Mouse (Mus musculus) embryonic facial prominence, embryonic 11.5 days (tissue): ENCODE measurements around the gene Yif1b. TPM values are rescaled to one million over a fixed set of nuclear protein-coding genes. Genes with fewer than 3 reads are reported as not detected.

Experiments
- ATAC-seq: fragments of 200-750 bp; cut with Nextera tagmentation; replicated peaks from 2 replicates; pipeline ENCODE4 v1.8.0; 2017; ENCODE audit warnings: low read depth; ENCODE audit not compliant: insufficient number of reproducible peaks, low FRiP score, low TSS enrichment
- DNase-seq: peaks from one replicate; pipeline ENCODE4 v3.0.0-alpha.2; 2015; ENCODE audit warnings: low spot score
- H3K27ac ChIP-seq: fragments of 300-500 bp; sonication (generic); replicated peaks from 2 replicates; pipeline ENCODE4 v1.5.1; 2014; ENCODE audit warnings: mild to moderate bottlenecking, low read depth, low read length, control low read depth
- H3K27me3 ChIP-seq: fragments of 300-500 bp; sonication (generic); 2 replicates; pipeline ENCODE4 v1.6.1; 2014; ENCODE audit warnings: mild to moderate bottlenecking, low read length, moderate library complexity, mixed read lengths; ENCODE audit not compliant: control insufficient read depth, insufficient read depth
- H3K36me3 ChIP-seq: fragments of 300-500 bp; sonication (generic); replicated peaks from 2 replicates; pipeline ENCODE4 v1.6.1; 2014; ENCODE audit warnings: low read depth, mild to moderate bottlenecking, low read length, moderate library complexity, mixed read lengths; ENCODE audit not compliant: control insufficient read depth, insufficient read depth
- H3K4me1 ChIP-seq: fragments of 300-500 bp; sonication (generic); 2 replicates; pipeline ENCODE4 v1.6.1; 2014; ENCODE audit warnings: low read length, mixed read lengths; ENCODE audit not compliant: control insufficient read depth, insufficient read depth
- H3K4me2 ChIP-seq: fragments of 300-500 bp; sonication (generic); 2 replicates; pipeline ENCODE4 v1.6.1; 2014; ENCODE audit warnings: low read depth, mild to moderate bottlenecking, control low read depth, low read length, moderate library complexity
- H3K4me3 ChIP-seq: fragments of 300-500 bp; sonication (generic); 2 replicates; pipeline ENCODE4 v1.5.1; 2014; ENCODE audit warnings: low read depth, low read length, control low read depth
- H3K9ac ChIP-seq: fragments of 300-500 bp; sonication (generic); replicated peaks from 2 replicates; pipeline ENCODE4 v1.6.1; 2014; ENCODE audit warnings: mild to moderate bottlenecking, control low read depth, low read length
- H3K9me3 ChIP-seq: fragments of 300-500 bp; sonication (generic); replicated peaks from 2 replicates; pipeline ENCODE4 v1.6.1; 2016; ENCODE audit warnings: mild to moderate bottlenecking, low read length, inconsistent platforms, mixed read lengths; ENCODE audit not compliant: control insufficient read depth
- WGBS: fragments of 180-500 bp; shearing (Covaris S2); extraction: QIAGEN DNeasy Blood & Tissue Kit; methylation state at CpG from one replicate; pipeline ENCODE4 v1.1.7; 2014; 5-methylcytosine and 5-hydroxymethylcytosine counted together
- polyA plus RNA-seq: library from polyadenylated mRNA; unstranded; fragments of >200 nt; fragmentation: Nextera tagmentation; extraction: Ambion mirVana; gene quantifications from 2 replicates; pipeline ENCODE4 v1.2.1, GENCODE M21; 2014

The Yif1b gene
- polyA plus RNA-seq, 1 experiment from 2014 or later, result 86.1 TPM

DNA sequence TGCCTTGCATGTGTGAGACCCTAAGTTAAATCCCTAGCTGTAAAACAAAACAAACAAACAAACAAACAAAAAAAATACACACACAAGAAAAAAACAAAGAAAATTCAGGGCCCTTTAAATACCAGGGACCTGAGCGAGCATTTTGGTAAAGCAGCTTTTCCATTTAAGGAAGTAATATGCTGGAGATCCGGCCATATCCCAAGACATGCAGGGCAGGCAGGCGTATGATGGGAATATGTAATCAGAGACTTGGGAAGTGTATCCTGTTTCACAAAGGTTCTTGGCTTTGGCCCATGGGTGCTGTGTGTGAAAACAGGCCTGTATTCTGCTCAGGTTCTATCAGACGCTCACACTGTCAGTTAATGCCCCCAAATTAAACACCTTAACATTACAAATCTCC is 39.4 kb downstream of the Yif1b start:
- no peak overlapping the region for H3K4me3 ChIP-seq
- no peaks in the 10 kb centered on the region; the same call in 1 of the 2 replicates for H3K4me1 ChIP-seq
- DNase-seq (no peak), ATAC-seq (no peak)
- H3K27me3 ChIP-seq, result peaks cover 16% of the 10 kb centered on the region
- H3K27ac ChIP-seq, result no peak overlapping the region
- 78% methylated on average over 4 of the region's 4 CpGs for WGBS
- H3K36me3 ChIP-seq, result no peaks in the 10 kb centered on the region
- H3K9me3 ChIP-seq, result no peaks in the 10 kb centered on the region
- no peak overlapping the region for H3K9ac ChIP-seq
- H3K4me2 ChIP-seq, result no peak overlapping the region

DNA sequence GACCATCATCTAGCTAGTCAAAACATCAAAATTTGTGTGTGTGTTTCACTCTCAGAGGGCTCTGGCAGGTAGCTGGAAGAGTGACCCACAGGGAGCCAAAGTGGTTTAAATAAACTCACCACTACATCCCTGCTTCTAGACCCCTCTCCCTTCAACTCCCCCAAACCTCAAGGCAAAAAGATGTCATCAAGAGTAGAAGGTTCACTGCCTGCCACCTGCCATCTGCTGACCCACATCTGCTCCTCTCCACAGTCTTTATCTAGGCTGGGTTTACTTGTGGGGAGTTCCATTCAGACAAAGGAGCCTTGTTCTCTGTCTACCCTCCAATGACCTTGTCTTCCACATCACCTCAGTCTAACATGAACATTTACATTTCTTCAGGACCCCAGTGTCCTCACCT is 41.1 kb downstream of the Yif1b start:
- H3K27me3 ChIP-seq, result peaks cover 18% of the 10 kb centered on the region
- no peak overlapping the region for H3K9ac ChIP-seq
- H3K36me3 ChIP-seq, result no peaks in the 10 kb centered on the region
- H3K4me3 ChIP-seq, result no peak overlapping the region
- H3K4me2 ChIP-seq, result no peak overlapping the region
- no peak overlapping the region for H3K27ac ChIP-seq
- DNase-seq (no peak), ATAC-seq (no peak)
- H3K9me3 ChIP-seq, result no peaks in the 10 kb centered on the region
- H3K4me1 ChIP-seq, result no peaks in the 10 kb centered on the region; the same call in 1 of the 2 replicates

DNA sequence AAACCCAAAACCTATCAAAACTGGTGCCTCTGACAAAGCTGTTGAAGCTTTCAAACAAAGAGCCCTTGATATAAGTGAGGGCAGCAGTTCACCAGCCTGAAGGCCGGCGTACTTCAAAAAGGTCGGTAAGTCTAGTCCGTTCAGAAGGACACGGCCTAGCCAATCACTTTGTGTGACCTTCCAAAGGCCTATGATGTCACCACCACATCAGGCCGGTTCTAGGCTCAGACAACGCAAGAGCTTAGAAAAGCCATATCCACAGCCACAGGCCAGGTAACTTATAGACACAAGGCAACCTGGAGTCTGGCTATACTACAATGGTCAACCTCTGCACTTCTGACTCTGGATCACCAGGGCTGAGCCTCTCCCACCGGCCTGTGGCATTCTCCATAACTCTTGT is 41.8 kb downstream of the Yif1b start:
- 62% methylated on average over 8 of the region's 8 CpGs for WGBS
- ATAC-seq, result no peak
- H3K9me3 ChIP-seq, result no peaks in the 10 kb centered on the region
- DNase-seq, result no peak
- H3K27ac ChIP-seq, result no peak overlapping the region
- no peak overlapping the region; the same call in 1 of the 2 replicates for H3K4me2 ChIP-seq
- H3K27me3 ChIP-seq, result peaks cover 18% of the 10 kb centered on the region
- H3K4me3 ChIP-seq, result no peak overlapping the region
- no peak overlapping the region for H3K9ac ChIP-seq
- H3K36me3 ChIP-seq, result no peaks in the 10 kb centered on the region
- no peaks in the 10 kb centered on the region; the same call in 1 of the 2 replicates for H3K4me1 ChIP-seq

DNA sequence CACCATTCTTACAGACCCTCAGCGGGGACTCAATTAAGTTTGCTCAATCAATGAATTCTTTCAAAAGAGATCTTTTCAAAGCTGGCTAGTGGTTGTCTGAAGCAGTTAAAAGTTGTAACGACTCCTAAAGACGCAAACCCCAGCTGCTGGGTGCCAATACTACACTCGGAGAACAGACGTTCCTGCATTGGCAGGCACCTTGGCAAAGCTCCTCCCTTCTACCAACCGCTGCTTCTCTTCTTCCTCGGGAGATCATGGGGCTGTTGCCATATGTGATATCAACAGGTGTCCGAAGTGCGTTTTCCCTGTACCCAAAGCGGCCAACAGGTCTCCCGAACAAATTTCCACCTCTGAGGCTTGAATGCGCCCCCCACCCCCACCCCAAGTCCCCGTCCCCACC is 42.7 kb downstream of the Yif1b start:
- Histone ChIP-seq H3K4me1 (no peaks in the 10 kb centered on the region; the same call in 1 of the 2 replicates), H3K9ac (peak overlapping the region; percentile 70), H3K27ac (no peak overlapping the region), H3K4me3 (peak overlapping the region; percentile 55), H3K4me2 (peak overlapping the region; percentile 98), H3K9me3 (no peaks in the 10 kb centered on the region), H3K36me3 (no peaks in the 10 kb centered on the region), H3K27me3 (peaks cover 18% of the 10 kb centered on the region)
- 11% methylated on average over 13 of the region's 13 CpGs for WGBS
- DNase-seq, result no peak
- no peak for ATAC-seq

DNA sequence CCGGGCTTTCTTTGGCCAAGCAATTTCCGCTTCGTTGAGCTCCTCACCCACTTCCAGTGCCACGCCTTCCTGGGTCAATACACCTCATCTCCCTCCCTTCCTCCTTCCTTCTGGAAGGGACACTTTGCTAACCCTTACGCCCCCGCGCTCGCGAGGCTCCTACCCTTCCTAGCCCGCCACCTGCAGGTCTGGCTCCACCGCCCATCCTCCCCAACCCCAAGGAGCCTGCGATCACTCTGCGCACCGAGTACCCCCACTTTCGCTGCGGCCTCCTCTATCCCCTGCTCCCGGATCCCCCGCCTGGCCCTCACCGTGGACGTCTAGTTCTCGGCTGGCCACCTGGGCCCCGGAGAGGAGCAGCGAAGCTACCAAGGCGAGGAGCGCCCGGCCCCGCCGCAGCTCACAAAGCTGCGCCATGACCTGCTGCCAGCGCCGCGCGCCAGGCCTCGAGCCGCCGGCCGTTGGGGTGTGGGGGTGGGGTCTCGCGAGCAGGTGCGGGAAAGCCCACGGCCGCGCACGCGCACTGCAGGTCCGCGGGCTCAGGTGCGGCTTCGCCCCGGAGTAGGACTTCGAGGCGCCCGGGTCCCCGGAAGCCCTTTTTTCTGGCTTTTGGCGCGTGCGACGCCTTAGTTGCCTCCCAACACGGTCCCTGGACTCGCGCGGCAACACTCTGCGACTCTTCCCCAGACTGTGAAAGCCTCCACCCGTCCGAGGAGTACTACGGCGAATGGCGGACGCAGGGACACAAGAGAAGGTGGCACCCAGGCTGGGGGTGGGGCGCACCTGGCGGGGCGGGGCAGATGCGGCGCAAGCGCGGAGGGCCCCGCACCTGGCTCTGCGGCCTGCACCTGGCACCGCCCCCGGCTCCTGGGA is 43.3 kb downstream of the Yif1b start, which contains the start of gene Spint2:
Spint2 (minus strand) TSS at position 712 of the 873 bp plus-strand sequence.
- Histone ChIP-seq H3K4me2 (peak within 1 kb of the TSS; percentile 98), H3K27ac (no peak within 1 kb of the TSS), H3K4me3 (peak within 1 kb of the TSS; percentile 55), H3K9me3 (no peaks in the 10 kb centered on the region), H3K36me3 (no peaks in the 10 kb centered on the region), H3K4me1 (no peaks in the 10 kb centered on the region; the same call in 1 of the 2 replicates), H3K9ac (peak within 1 kb of the TSS; percentile 70), H3K27me3 (peaks cover 18% of the 10 kb centered on the region)
- ATAC-seq (peak; percentile 66), DNase-seq (peak; percentile 63)
- under 1% methylated on average over 79 of the region's 80 CpGs for WGBS

DNA sequence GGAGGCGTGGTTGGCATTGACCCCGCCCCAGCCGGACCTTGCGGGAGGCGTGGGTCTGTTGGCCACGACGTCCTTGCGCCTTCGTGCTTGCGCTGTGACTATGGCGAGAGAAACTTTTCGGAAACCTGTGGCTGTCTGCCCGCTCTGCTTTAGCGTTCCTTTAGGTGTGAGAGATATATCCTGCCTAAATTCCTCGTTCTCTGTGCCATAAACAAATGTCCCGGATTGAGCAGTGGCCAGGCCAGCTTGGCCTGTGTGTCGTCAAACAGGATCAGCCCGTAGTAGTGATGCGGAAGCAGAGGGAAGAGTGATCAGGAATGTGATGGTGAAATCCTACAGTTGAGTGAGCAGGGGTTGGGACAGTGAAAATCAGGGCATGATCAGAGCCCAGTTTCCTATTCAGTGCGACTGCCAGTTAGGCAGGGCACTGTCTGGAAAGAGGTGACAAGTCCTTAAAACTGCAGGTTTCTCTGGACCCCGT is 44.0 kb downstream of the Yif1b start:
- peak overlapping the region; percentile 70 for H3K9ac ChIP-seq
- ATAC-seq, result peak; percentile 42; the same call in 1 of the 2 replicates
- H3K27ac ChIP-seq, result no peak overlapping the region
- no peaks in the 10 kb centered on the region; the same call in 1 of the 2 replicates for H3K4me1 ChIP-seq
- no peak for DNase-seq
- H3K9me3 ChIP-seq, result no peaks in the 10 kb centered on the region
- 10% methylated on average over 21 of the region's 21 CpGs for WGBS
- H3K27me3 ChIP-seq, result peaks cover 18% of the 10 kb centered on the region
- H3K4me3 ChIP-seq, result peak overlapping the region; percentile 55
- H3K4me2 ChIP-seq, result peak overlapping the region; percentile 98
- no peaks in the 10 kb centered on the region for H3K36me3 ChIP-seq

DNA sequence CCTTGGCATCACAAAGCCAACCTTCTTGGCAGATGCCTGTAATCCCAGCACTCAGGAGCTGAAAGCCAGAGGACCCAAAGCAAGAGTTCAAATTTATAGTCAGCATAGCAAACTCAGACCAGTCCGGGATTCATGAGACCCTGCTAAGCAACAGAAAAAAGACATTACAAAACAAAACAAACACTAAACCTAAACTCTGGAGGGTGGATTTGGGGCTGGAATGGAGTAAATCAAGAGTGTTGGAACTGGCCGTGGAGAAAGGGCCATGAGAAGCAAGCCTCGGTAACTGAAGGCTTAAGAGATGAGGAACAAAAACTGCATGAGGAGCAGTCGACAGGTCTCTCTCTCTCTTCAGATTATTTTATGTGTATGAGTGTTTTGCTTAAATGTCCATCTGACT is 45.7 kb downstream of the Yif1b start:
- 80% methylated on average over 4 of the region's 4 CpGs for WGBS
- H3K27ac ChIP-seq, result no peak overlapping the region
- ATAC-seq (no peak), DNase-seq (no peak)
- no peaks in the 10 kb centered on the region for H3K9me3 ChIP-seq
- H3K36me3 ChIP-seq, result no peaks in the 10 kb centered on the region
- no peak overlapping the region for H3K9ac ChIP-seq
- H3K27me3 ChIP-seq, result peaks cover 18% of the 10 kb centered on the region
- H3K4me3 ChIP-seq, result no peak overlapping the region
- H3K4me2 ChIP-seq, result no peak overlapping the region
- H3K4me1 ChIP-seq, result no peaks in the 10 kb centered on the region; the same call in 1 of the 2 replicates

DNA sequence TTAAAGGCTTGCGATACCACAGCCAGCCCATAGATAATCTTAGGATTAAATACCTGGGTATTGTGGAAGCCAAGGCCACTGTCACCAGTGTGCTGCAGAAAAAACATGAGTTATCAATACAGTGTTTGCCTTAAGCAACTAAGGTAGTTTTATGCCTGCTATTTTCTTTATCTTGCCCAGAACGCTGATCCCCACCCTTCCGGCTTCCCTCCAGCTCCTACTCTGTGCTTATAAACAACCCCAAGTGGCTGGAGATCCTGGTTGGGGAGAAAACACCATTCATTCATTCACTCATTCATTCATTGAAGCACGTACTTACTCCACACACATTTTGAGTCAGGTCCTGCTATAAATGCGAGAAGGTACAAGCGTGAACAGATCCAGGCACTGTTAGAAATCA is 46.4 kb downstream of the Yif1b start:
- Histone ChIP-seq H3K4me1 (peaks cover 5% of the 10 kb centered on the region), H3K4me2 (no peak overlapping the region), H3K27ac (no peak overlapping the region), H3K9ac (no peak overlapping the region), H3K36me3 (no peaks in the 10 kb centered on the region), H3K4me3 (no peak overlapping the region), H3K27me3 (peaks cover 18% of the 10 kb centered on the region), H3K9me3 (no peaks in the 10 kb centered on the region)
- ATAC-seq (no peak), DNase-seq (no peak)
- 89% methylated on average over 6 of the region's 6 CpGs for WGBS
